Mouse (Mus musculus): Measurements from ENCODE around the gene Asz1. TPM values are rescaled to one million over a fixed set of nuclear protein-coding genes. Genes with fewer than 3 reads are reported as not detected.

Asz1 gene
- polyA plus RNA-seq, 1 experiment from 2014 or later, result 8.0 TPM

DNA sequence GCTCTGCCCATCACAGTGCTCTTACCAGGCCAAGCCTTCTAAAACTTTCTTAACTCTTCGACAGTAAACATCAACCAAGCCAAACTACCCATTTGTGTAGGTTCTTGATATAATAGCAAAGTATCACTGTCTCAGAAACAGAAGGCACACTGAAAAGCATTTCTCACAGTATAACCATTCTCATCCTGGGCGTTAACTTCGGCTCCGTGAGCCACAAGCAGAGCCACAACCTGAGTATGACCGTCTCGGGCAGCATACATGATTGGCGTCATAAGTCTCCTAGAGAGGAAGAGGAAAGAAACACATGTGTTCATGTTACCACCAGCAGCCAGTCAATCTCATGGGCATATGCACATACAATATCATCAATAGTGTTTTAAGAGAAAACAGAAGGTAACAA, 31.9 kb downstream of the Asz1 start:
- H3K4me3 ChIP-seq (ENCODE audit: low read length), result no peak overlapping the region
- no peaks in the 10 kb centered on the region for H3K27me3 ChIP-seq (ENCODE audit: control insufficient read depth, insufficient read depth, low read depth, low read length)
- 66% methylated on average over 7 of the region's 7 CpGs for WGBS
- no peak overlapping the region for H3K4me2 ChIP-seq (ENCODE audit: low read depth, low read length)
- no peaks in the 10 kb centered on the region for H3K9me3 ChIP-seq (ENCODE audit: control insufficient read depth, low read length)
- H3K36me3 ChIP-seq (ENCODE audit: control insufficient read depth, insufficient read depth, low read length), result no peaks in the 10 kb centered on the region
- H3K27ac ChIP-seq (ENCODE audit: low read length), result peak overlapping the region; percentile 89
- peak; percentile 23; the same call in 1 of the 2 replicates for ATAC-seq (ENCODE audit: low read depth)
- no peak overlapping the region for H3K9ac ChIP-seq (ENCODE audit: low read length)
- H3K4me1 ChIP-seq (replicated peaks; ENCODE audit: control insufficient read depth, insufficient read depth, low read length), result peaks cover 8% of the 10 kb centered on the region

DNA sequence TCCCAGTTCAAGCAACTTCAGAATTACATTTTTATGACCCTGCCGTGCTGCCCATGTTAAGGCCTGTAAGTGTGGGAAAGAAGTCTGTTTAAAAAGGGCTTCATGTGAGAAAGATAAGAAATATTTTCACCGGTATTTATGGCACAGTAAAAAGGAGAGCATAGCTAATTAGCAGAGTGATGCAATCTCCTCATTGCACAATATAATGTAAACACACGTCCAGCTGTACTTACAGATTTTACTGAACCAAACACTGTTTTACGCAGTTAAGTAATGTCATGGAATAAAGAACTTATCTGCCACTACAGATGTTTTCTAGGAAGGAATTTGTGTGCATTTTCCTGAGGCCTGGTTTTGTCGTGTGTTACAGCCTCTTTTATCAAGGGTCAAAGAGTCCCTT, 32.3 kb downstream of the Asz1 start:
- peak; percentile 94 for ATAC-seq (ENCODE audit: low read depth)
- Histone ChIP-seq H3K27me3 (ENCODE audit: control insufficient read depth, insufficient read depth, low read depth, low read length) (no peaks in the 10 kb centered on the region), H3K27ac (ENCODE audit: low read length) (peak overlapping the region; percentile 89), H3K9ac (ENCODE audit: low read length) (no peak overlapping the region), H3K4me2 (ENCODE audit: low read depth, low read length) (no peak overlapping the region), H3K4me3 (ENCODE audit: low read length) (no peak overlapping the region), H3K9me3 (ENCODE audit: control insufficient read depth, low read length) (no peaks in the 10 kb centered on the region), H3K36me3 (ENCODE audit: control insufficient read depth, insufficient read depth, low read length) (no peaks in the 10 kb centered on the region), H3K4me1 (replicated peaks; ENCODE audit: control insufficient read depth, insufficient read depth, low read length) (peaks cover 8% of the 10 kb centered on the region)
- WGBS, result 16% methylated on average over 5 of the region's 5 CpGs

DNA sequence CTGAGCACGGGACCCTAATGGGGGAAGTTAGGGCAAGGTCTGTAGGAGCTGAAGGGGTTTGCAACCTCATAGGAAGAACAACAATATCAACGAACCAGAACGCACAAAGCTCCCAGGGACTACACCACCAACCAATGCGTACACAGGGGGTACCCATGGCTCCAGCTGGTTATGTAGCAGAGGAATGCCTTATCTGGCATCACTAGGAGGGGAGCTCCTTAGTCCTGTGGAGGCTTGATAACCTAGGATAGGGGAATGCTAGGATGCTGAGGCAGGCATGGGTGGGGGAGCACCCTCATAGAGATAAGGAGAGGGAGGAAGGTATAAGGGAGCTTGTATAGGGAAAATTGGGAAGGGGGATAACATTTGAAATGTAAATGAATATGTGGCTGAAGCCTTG, 51.0 kb downstream of the Asz1 start:
- H3K4me1 ChIP-seq (replicated peaks; ENCODE audit: control insufficient read depth, insufficient read depth, low read length), result no peaks in the 10 kb centered on the region
- H3K36me3 ChIP-seq (ENCODE audit: control insufficient read depth, insufficient read depth, low read length), result no peaks in the 10 kb centered on the region
- no peaks in the 10 kb centered on the region for H3K27me3 ChIP-seq (ENCODE audit: control insufficient read depth, insufficient read depth, low read depth, low read length)
- no peak overlapping the region for H3K9ac ChIP-seq (ENCODE audit: low read length)
- 83% methylated on average over 4 of the region's 4 CpGs for WGBS
- H3K9me3 ChIP-seq (ENCODE audit: control insufficient read depth, low read length), result no peaks in the 10 kb centered on the region
- no peak for ATAC-seq (ENCODE audit: low read depth)
- no peak overlapping the region for H3K27ac ChIP-seq (ENCODE audit: low read length)
- H3K4me2 ChIP-seq (ENCODE audit: low read depth, low read length), result no peak overlapping the region
- H3K4me3 ChIP-seq (ENCODE audit: low read length), result no peak overlapping the region

DNA sequence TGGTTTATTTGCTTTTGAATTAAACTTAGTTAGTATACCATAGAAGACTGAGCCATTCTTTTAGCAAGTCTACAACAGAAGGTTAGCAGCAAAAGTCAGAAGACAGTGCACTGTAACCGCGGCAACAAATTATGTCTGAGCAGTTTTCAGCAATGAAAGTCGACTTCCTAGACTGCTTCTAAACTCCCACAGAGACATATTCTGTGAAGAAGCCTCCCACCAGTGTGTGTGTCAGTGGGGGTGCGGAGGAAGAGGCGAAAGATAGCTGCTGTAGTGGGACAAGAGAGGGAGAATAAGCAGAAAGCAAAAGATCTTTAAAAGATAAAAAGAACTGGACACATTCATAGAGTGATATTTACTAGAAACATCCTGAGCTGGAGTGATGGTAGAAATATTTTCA, 57.2 kb downstream of the Asz1 start:
- Histone ChIP-seq H3K27ac (ENCODE audit: low read length) (no peak overlapping the region), H3K4me1 (replicated peaks; ENCODE audit: control insufficient read depth, insufficient read depth, low read length) (no peaks in the 10 kb centered on the region), H3K4me2 (ENCODE audit: low read depth, low read length) (no peak overlapping the region), H3K27me3 (ENCODE audit: control insufficient read depth, insufficient read depth, low read depth, low read length) (no peaks in the 10 kb centered on the region), H3K9ac (ENCODE audit: low read length) (no peak overlapping the region), H3K36me3 (ENCODE audit: control insufficient read depth, insufficient read depth, low read length) (no peaks in the 10 kb centered on the region), H3K9me3 (ENCODE audit: control insufficient read depth, low read length) (no peaks in the 10 kb centered on the region), H3K4me3 (ENCODE audit: low read length) (no peak overlapping the region)
- peak; percentile 43; the same call in 1 of the 2 replicates for ATAC-seq (ENCODE audit: low read depth)
- WGBS, result 40% methylated on average over 5 of the region's 5 CpGs

DNA sequence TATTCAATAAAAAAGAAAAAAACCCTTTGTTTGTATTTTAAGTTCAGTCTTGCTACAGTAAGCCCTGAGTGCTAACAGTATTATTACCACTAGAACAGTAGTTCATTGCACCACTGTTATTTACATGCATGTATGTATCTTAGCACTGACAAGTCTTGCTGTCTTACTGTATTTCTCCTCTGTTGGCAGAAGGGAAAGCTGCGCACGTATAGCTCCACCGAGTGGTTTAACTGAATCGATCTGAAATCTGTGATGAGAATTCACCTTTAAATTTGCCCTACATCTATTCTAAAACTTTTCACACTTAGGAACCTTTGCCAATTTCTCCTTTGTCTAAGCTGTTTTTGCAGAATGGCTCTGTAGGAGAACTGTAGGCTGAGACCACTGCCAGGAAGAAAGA, 64.6 kb downstream of the Asz1 start:
- Histone ChIP-seq H3K4me1 (replicated peaks; ENCODE audit: control insufficient read depth, insufficient read depth, low read length) (no peaks in the 10 kb centered on the region), H3K4me2 (ENCODE audit: low read depth, low read length) (no peak overlapping the region), H3K9me3 (ENCODE audit: control insufficient read depth, low read length) (no peaks in the 10 kb centered on the region), H3K4me3 (ENCODE audit: low read length) (no peak overlapping the region), H3K9ac (ENCODE audit: low read length) (no peak overlapping the region), H3K36me3 (ENCODE audit: control insufficient read depth, insufficient read depth, low read length) (no peaks in the 10 kb centered on the region), H3K27ac (ENCODE audit: low read length) (no peak overlapping the region), H3K27me3 (ENCODE audit: control insufficient read depth, insufficient read depth, low read depth, low read length) (no peaks in the 10 kb centered on the region)
- no peak for ATAC-seq (ENCODE audit: low read depth)
- 52% methylated on average over 4 of the region's 4 CpGs for WGBS

DNA sequence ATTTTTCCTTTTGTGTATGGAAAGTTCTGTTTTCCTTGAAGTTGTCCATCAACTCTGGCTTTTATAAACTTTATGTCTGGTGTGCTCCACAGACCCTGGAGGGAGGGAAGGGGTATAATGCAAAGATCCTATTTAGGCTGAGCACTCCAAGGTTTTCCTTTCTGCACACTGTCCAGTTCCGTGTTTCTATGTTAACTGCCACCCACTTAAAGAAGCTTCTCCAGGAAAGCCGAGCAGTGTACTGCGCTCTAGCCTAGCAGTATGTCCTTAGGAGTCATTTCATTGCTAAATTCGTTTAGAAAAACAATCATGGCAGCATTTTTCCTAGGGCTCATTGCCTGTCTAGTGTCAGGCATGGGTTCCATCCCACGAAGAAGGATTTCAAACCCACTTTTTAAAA, 65.7 kb downstream of the Asz1 start:
- no peaks in the 10 kb centered on the region for H3K4me1 ChIP-seq (replicated peaks; ENCODE audit: control insufficient read depth, insufficient read depth, low read length)
- H3K27ac ChIP-seq (ENCODE audit: low read length), result no peak overlapping the region
- H3K36me3 ChIP-seq (ENCODE audit: control insufficient read depth, insufficient read depth, low read length), result no peaks in the 10 kb centered on the region
- H3K4me2 ChIP-seq (ENCODE audit: low read depth, low read length), result no peak overlapping the region
- H3K4me3 ChIP-seq (ENCODE audit: low read length), result no peak overlapping the region
- H3K27me3 ChIP-seq (ENCODE audit: control insufficient read depth, insufficient read depth, low read depth, low read length), result no peaks in the 10 kb centered on the region
- no peak for ATAC-seq (ENCODE audit: low read depth)
- H3K9ac ChIP-seq (ENCODE audit: low read length), result no peak overlapping the region
- no peaks in the 10 kb centered on the region for H3K9me3 ChIP-seq (ENCODE audit: control insufficient read depth, low read length)
- 74% methylated on average over 5 of the region's 5 CpGs for WGBS

DNA sequence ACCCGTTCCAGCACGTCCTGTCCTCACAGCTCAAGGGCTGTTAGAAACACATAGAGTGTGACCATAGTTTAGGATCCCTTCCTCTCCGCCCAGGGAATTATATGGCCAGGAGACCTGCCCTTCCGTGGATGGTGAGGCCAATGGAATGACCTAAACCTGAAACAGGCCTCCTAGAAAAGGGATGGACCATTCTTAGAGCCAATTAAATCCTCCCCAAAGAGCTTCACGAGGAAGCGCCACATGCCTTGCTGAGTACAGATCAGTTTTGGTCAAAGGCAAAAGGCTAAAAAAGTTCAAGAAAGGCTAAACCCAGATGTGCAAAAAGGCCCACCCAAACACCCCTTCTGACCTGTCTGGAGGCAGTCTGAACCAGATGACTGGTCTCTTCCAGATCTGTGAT, 76.6 kb downstream of the Asz1 start:
- peak overlapping the region; percentile 51 for H3K27ac ChIP-seq (ENCODE audit: low read length)
- 31% methylated on average over 6 of the region's 6 CpGs for whole genome bisulfite sequencing
- H3K9ac ChIP-seq (ENCODE audit: low read length), result peak overlapping the region; percentile 69
- H3K36me3 ChIP-seq (ENCODE audit: control insufficient read depth, insufficient read depth, low read length), result no peaks in the 10 kb centered on the region
- peaks cover 12% of the 10 kb centered on the region for H3K4me1 ChIP-seq (replicated peaks; ENCODE audit: control insufficient read depth, insufficient read depth, low read length)
- H3K4me3 ChIP-seq (ENCODE audit: low read length), result peak overlapping the region; percentile 55
- ATAC-seq (ENCODE audit: low read depth), result no peak
- peak overlapping the region; percentile 80 for H3K4me2 ChIP-seq (ENCODE audit: low read depth, low read length)
- H3K27me3 ChIP-seq (ENCODE audit: control insufficient read depth, insufficient read depth, low read depth, low read length), result peaks cover 34% of the 10 kb centered on the region
- no peaks in the 10 kb centered on the region for H3K9me3 ChIP-seq (ENCODE audit: control insufficient read depth, low read length)

DNA sequence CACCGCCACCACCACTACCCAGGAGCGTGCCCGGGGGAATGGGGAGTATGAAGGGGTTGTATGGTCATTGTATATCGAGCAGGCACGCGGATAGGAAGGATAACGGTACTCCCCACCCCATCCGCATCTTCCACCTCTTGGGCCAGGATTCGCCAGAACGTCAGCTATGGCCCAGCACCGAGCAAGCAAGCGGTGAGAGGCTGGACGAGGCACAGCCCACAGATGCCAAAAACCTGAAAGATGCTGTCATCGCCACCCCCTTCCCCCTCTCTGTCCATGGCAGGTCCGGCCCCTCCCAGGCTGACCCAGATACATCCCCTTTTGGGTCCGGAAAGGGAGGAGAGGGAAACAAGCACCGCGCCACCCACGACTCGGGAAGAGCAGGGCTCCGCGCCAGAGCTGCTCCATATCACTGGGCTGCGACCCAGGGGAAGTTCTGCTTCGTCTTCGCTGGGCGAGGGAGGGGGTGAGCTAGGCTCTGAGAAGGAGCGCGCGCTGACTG, 77.3 kb downstream of the Asz1 start:
- Histone ChIP-seq H3K27ac (ENCODE audit: low read length) (peak overlapping the region; percentile 89), H3K9me3 (ENCODE audit: control insufficient read depth, low read length) (no peaks in the 10 kb centered on the region), H3K4me2 (ENCODE audit: low read depth, low read length) (peak overlapping the region; percentile 80), H3K4me1 (replicated peaks; ENCODE audit: control insufficient read depth, insufficient read depth, low read length) (peaks cover 12% of the 10 kb centered on the region), H3K4me3 (ENCODE audit: low read length) (peak overlapping the region; percentile 55), H3K36me3 (ENCODE audit: control insufficient read depth, insufficient read depth, low read length) (no peaks in the 10 kb centered on the region), H3K9ac (ENCODE audit: low read length) (peak overlapping the region; percentile 69), H3K27me3 (ENCODE audit: control insufficient read depth, insufficient read depth, low read depth, low read length) (peaks cover 34% of the 10 kb centered on the region)
- WGBS, result 3% methylated on average over 29 of the region's 29 CpGs
- ATAC-seq (ENCODE audit: low read depth), result peak; percentile 94

DNA sequence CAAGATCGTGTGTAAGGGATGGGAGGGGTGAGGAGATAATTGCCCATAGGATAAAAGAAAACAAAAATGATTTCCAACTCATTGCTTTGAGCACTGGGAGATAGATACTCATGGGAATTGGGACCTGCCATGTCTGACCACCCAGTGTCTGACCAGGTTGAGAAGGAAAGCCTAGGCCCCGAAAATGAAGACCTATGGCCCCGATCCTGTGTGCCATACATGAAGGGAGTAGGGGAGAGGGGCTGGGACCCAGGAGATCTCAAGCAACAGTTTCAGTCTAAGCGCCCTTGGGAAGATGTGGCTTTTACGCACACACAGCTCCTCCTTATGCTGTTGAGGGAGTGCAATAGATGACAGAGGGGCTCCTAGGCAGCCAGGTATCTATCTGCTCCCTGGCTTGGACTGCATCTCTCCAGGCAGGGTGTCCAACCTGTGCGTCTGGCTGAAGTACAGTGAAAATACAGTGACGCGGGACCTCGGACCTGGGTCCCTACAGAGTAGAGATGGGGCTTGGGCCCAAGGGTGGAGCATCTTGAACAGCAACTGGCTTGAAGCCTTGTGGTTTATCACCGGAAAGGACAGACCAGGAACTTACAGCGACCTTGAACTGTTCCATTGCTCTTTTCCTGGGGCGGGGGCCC, 77.9 kb downstream of the Asz1 start:
- Histone ChIP-seq H3K4me1 (replicated peaks; ENCODE audit: control insufficient read depth, insufficient read depth, low read length) (peaks cover 12% of the 10 kb centered on the region), H3K36me3 (ENCODE audit: control insufficient read depth, insufficient read depth, low read length) (no peaks in the 10 kb centered on the region), H3K4me3 (ENCODE audit: low read length) (peak overlapping the region; percentile 55), H3K27ac (ENCODE audit: low read length) (peak overlapping the region; percentile 89), H3K9me3 (ENCODE audit: control insufficient read depth, low read length) (no peaks in the 10 kb centered on the region), H3K4me2 (ENCODE audit: low read depth, low read length) (peak overlapping the region; percentile 80), H3K27me3 (ENCODE audit: control insufficient read depth, insufficient read depth, low read depth, low read length) (peaks cover 34% of the 10 kb centered on the region), H3K9ac (ENCODE audit: low read length) (peak overlapping the region; percentile 69)
- ATAC-seq (ENCODE audit: low read depth), result peak; percentile 8; the same call in 1 of the 2 replicates
- WGBS, result 10% methylated on average over 11 of the region's 12 CpGs
